Mouse (Mus musculus): ENCODE results near the gene Krtap19-5. TPM values are rescaled to one million over a fixed set of nuclear protein-coding genes. Genes with fewer than 3 reads are reported as not detected.

Krtap19-5 gene
- polyA plus RNA-seq (2015; fragmentation: Nextera tagmentation; extraction: Ambion mirVana): not detected in 2 replicates

DNA sequence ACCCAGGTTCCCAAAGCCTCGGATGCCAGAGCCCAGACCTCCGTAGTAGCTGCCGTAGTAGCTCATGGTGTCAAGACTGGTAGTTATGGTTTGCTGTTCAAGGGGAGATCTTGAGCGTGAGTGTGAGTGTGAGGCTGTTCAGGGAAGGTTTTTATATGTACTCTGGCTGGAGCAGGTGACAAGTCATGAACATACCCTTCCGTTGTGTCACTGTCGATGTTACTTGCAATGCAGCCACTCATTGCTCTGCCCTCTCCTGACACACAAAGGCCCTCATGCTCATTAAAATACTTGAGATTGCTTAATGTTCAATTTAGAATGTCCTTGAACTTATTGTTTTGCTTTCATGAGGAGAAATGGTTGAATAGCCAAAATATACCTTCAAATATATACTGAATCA, at the start of gene Krtap19-5:
Gene Krtap19-5, minus strand, starts transcription at position 101 of the 400 bp plus-strand sequence.

DNA sequence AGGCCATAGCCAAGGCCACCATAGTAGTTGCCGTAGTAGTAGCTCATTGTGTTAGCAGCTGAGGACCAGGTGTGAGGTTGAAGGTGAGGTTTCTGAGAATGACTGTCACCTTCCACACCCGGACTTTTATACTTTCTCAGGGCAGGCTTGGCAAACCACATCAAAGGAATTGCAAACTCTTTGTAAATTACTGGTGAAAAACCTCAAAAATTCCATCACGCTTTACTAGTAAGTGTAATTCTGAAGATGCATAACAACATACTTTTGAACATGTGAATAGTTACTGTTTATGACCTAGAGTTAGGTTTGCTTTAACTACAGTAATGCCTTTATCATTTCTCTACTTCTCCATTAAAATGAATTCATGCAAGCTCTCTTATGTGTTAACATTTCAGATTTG, 35.9 kb upstream of the Krtap19-5 start, which contains the start of gene Krtap19-9b:
Gene Krtap19-9b, minus strand, starts transcription at position 101 of the 400 bp plus-strand sequence.

GRCm38 (mm10) chr16:88884989-88885388, 11.3 kb downstream of the Krtap19-5 start, which contains the start of gene Krtap19-4:
Krtap19-4 (minus strand) TSS chr16:88885089.

GRCm38 (mm10) chr16:88877938-88878337, 18.3 kb downstream of the Krtap19-5 start, which contains the start of gene Krtap19-3:
Krtap19-3 (minus strand) TSS chr16:88878038.

GRCm38 (mm10) chr16:88874169-88874568, 22.1 kb downstream of the Krtap19-5 start, which contains the start of gene Krtap19-2:
Krtap19-2 (minus strand) TSS chr16:88874269.

GRCm38 (mm10) chr16:88869311-88869710, 26.9 kb downstream of the Krtap19-5 start, which contains the start of gene Krtap19-1:
Krtap19-1 (minus strand) TSS chr16:88869411.

Other genes with a start within 250 kb of the Krtap19-5 start
- not detected in 2 replicates for gene Krtap26-1, start 248.7 kb downstream of the Krtap19-5 start, polyA plus RNA-seq (2015; fragmentation: Nextera tagmentation; extraction: Ambion mirVana)
- gene Krtap27-1, start 224.8 kb downstream of the Krtap19-5 start, polyA plus RNA-seq (2015; fragmentation: Nextera tagmentation; extraction: Ambion mirVana): not detected in 2 replicates
- gene 2310061N02Rik, start 188.5 kb downstream of the Krtap19-5 start, polyA plus RNA-seq (2015; fragmentation: Nextera tagmentation; extraction: Ambion mirVana): 0.17 TPM in 1 of 2 replicates, not detected in the other
- not detected in 2 replicates for gene Krtap13-1, start 167.6 kb downstream of the Krtap19-5 start, polyA plus RNA-seq (2015; fragmentation: Nextera tagmentation; extraction: Ambion mirVana)
- gene Krtap13, start 144.8 kb downstream of the Krtap19-5 start, polyA plus RNA-seq (2015; fragmentation: Nextera tagmentation; extraction: Ambion mirVana): not detected in 2 replicates
- not detected in 2 replicates for gene 2310034C09Rik, start 137.6 kb downstream of the Krtap19-5 start, polyA plus RNA-seq (2015; fragmentation: Nextera tagmentation; extraction: Ambion mirVana)
- gene 2310057N15Rik, start 122.3 kb downstream of the Krtap19-5 start, polyA plus RNA-seq (2015; fragmentation: Nextera tagmentation; extraction: Ambion mirVana): not detected in 2 replicates
- gene Gm5965, start 118.6 kb downstream of the Krtap19-5 start, polyA plus RNA-seq (2015; fragmentation: Nextera tagmentation; extraction: Ambion mirVana): not detected in 2 replicates
- gene Gm20741, start 84.2 kb downstream of the Krtap19-5 start, polyA plus RNA-seq (2015; fragmentation: Nextera tagmentation; extraction: Ambion mirVana): not detected in 2 replicates
- not detected in 2 replicates for gene Krtap15, start 76.2 kb downstream of the Krtap19-5 start, polyA plus RNA-seq (2015; fragmentation: Nextera tagmentation; extraction: Ambion mirVana)
- gene Krtap14, start 70.3 kb downstream of the Krtap19-5 start, polyA plus RNA-seq (2015; fragmentation: Nextera tagmentation; extraction: Ambion mirVana): not detected in 2 replicates
- not detected in 2 replicates for gene Krtap19-1, start 27.0 kb downstream of the Krtap19-5 start, polyA plus RNA-seq (2015; fragmentation: Nextera tagmentation; extraction: Ambion mirVana)
- gene Krtap19-2, start 22.2 kb downstream of the Krtap19-5 start, polyA plus RNA-seq (2015; fragmentation: Nextera tagmentation; extraction: Ambion mirVana): not detected in 2 replicates
- not detected in 2 replicates for gene Krtap19-3, start 18.4 kb downstream of the Krtap19-5 start, polyA plus RNA-seq (2015; fragmentation: Nextera tagmentation; extraction: Ambion mirVana)
- gene Krtap19-4, start 11.4 kb downstream of the Krtap19-5 start, polyA plus RNA-seq (2015; fragmentation: Nextera tagmentation; extraction: Ambion mirVana): not detected in 2 replicates
- not detected in 2 replicates for gene Krtap19-9b, start 35.8 kb upstream of the Krtap19-5 start, polyA plus RNA-seq (2015; fragmentation: Nextera tagmentation; extraction: Ambion mirVana)
- gene Krtap16-3, start 66.4 kb upstream of the Krtap19-5 start, polyA plus RNA-seq (2015; fragmentation: Nextera tagmentation; extraction: Ambion mirVana): not detected in 2 replicates
- gene Krtap22-2, start 114.3 kb upstream of the Krtap19-5 start, polyA plus RNA-seq (2015; fragmentation: Nextera tagmentation; extraction: Ambion mirVana): not detected in 2 replicates
- not detected in 2 replicates for gene Gm10229, start 118.8 kb upstream of the Krtap19-5 start, polyA plus RNA-seq (2015; fragmentation: Nextera tagmentation; extraction: Ambion mirVana)
- not detected in 2 replicates for gene Krtap6-1, start 135.2 kb upstream of the Krtap19-5 start, polyA plus RNA-seq (2015; fragmentation: Nextera tagmentation; extraction: Ambion mirVana)
- gene Gm10228, start 145.0 kb upstream of the Krtap19-5 start, polyA plus RNA-seq (2015; fragmentation: Nextera tagmentation; extraction: Ambion mirVana): not detected in 2 replicates
- gene Krtap6-5, start 151.4 kb upstream of the Krtap19-5 start, polyA plus RNA-seq (2015; fragmentation: Nextera tagmentation; extraction: Ambion mirVana): not detected in 2 replicates
- gene 1110025L11Rik, start 167.5 kb upstream of the Krtap19-5 start, polyA plus RNA-seq (2015; fragmentation: Nextera tagmentation; extraction: Ambion mirVana): not detected in 2 replicates
- gene Krtap6-3, start 187.6 kb upstream of the Krtap19-5 start, polyA plus RNA-seq (2015; fragmentation: Nextera tagmentation; extraction: Ambion mirVana): not detected in 2 replicates
- gene Gm6358, start 244.4 kb upstream of the Krtap19-5 start, polyA plus RNA-seq (2015; fragmentation: Nextera tagmentation; extraction: Ambion mirVana): not detected in 2 replicates